Mouse (Mus musculus): ENCODE data around the gene Phf24. TPM values are rescaled to one million over a fixed set of nuclear protein-coding genes. Genes with fewer than 3 reads are reported as not detected.

Phf24 gene
- polyA plus RNA-seq, 1 experiment from 2014 or later: 11.8 TPM

- DNase-seq (ENCODE audit: low spot score) (peak; percentile 98), ATAC-seq (peak; percentile 94)
- H3K4me1 ChIP-seq (ENCODE audit: control insufficient read depth, insufficient read depth, low read length): peaks cover 53% of the 10 kb centered on the region
- H3K4me3 ChIP-seq (ENCODE audit: low read depth, low read length): peak within 1 kb of the TSS; percentile 71
- H3K27ac ChIP-seq (ENCODE audit: low read depth, low read length): peak within 1 kb of the TSS; percentile 96
- no peaks in the 10 kb centered on the region for H3K9me3 ChIP-seq (replicated peaks; ENCODE audit: control insufficient read depth, low read length)
- peaks cover 11% of the 10 kb centered on the region for H3K36me3 ChIP-seq (ENCODE audit: control insufficient read depth, insufficient read depth, low read length)
- H3K27me3 ChIP-seq (replicated peaks; ENCODE audit: control insufficient read depth, insufficient read depth, low read length): no peaks in the 10 kb centered on the region
- peak within 1 kb of the TSS; percentile 80 for H3K4me2 ChIP-seq (ENCODE audit: low read length)
- WGBS: 2% methylated on average over 35 of the region's 39 CpGs
- H3K9ac ChIP-seq (ENCODE audit: low read length): peak within 1 kb of the TSS; percentile 96
These were observed 33.2 kb downstream of the Phf24 start, which contains the start of gene Dnajb5 for GRCm38 (mm10) chr4:42949676-42950051. Gene Dnajb5, plus strand, starts transcription at chr4:42949814.

GRCm38 (mm10) chr4:42950065-42950558 lies 33.7 kb downstream of the Phf24 start:
- Histone ChIP-seq H3K9ac (ENCODE audit: low read length) (peak overlapping the region; percentile 96), H3K27ac (ENCODE audit: low read depth, low read length) (peak overlapping the region; percentile 96), H3K4me3 (ENCODE audit: low read depth, low read length) (peak overlapping the region; percentile 71), H3K27me3 (replicated peaks; ENCODE audit: control insufficient read depth, insufficient read depth, low read length) (no peaks in the 10 kb centered on the region), H3K4me2 (ENCODE audit: low read length) (peak overlapping the region; percentile 80), H3K9me3 (replicated peaks; ENCODE audit: control insufficient read depth, low read length) (no peaks in the 10 kb centered on the region), H3K36me3 (ENCODE audit: control insufficient read depth, insufficient read depth, low read length) (peaks cover 15% of the 10 kb centered on the region), H3K4me1 (ENCODE audit: control insufficient read depth, insufficient read depth, low read length) (peaks cover 53% of the 10 kb centered on the region)
- under 1% methylated on average over 21 of the region's 27 CpGs for WGBS
- DNase-seq (ENCODE audit: low spot score) (peak; percentile 95), ATAC-seq (peak; percentile 61)

- no peaks in the 10 kb centered on the region for H3K27me3 ChIP-seq (replicated peaks; ENCODE audit: control insufficient read depth, insufficient read depth, low read length)
- ATAC-seq: no peak
- H3K9ac ChIP-seq (ENCODE audit: low read length): peak overlapping the region; percentile 96
- no peaks in the 10 kb centered on the region for H3K9me3 ChIP-seq (replicated peaks; ENCODE audit: control insufficient read depth, low read length)
- peak overlapping the region; percentile 96 for H3K27ac ChIP-seq (ENCODE audit: low read depth, low read length)
- peak; percentile 49 for DNase-seq (ENCODE audit: low spot score)
- 60% methylated on average over 11 of the region's 11 CpGs for WGBS
- peaks cover 29% of the 10 kb centered on the region for H3K36me3 ChIP-seq (ENCODE audit: control insufficient read depth, insufficient read depth, low read length)
- peaks cover 48% of the 10 kb centered on the region for H3K4me1 ChIP-seq (ENCODE audit: control insufficient read depth, insufficient read depth, low read length)
- peak overlapping the region; percentile 80 for H3K4me2 ChIP-seq (ENCODE audit: low read length)
- peak overlapping the region; percentile 71 for H3K4me3 ChIP-seq (ENCODE audit: low read depth, low read length)
These were observed 35.0 kb downstream of the Phf24 start for GRCm38 (mm10) chr4:42951206-42952195.

- DNase-seq (ENCODE audit: low spot score): no peak
- peaks cover 40% of the 10 kb centered on the region for H3K36me3 ChIP-seq (ENCODE audit: control insufficient read depth, insufficient read depth, low read length)
- H3K4me1 ChIP-seq (ENCODE audit: control insufficient read depth, insufficient read depth, low read length): peaks cover 37% of the 10 kb centered on the region
- H3K4me2 ChIP-seq (ENCODE audit: low read length): peak overlapping the region; percentile 80
- H3K27me3 ChIP-seq (replicated peaks; ENCODE audit: control insufficient read depth, insufficient read depth, low read length): no peaks in the 10 kb centered on the region
- peak overlapping the region; percentile 71; the same call in 1 of the 2 replicates for H3K4me3 ChIP-seq (ENCODE audit: low read depth, low read length)
- H3K9me3 ChIP-seq (replicated peaks; ENCODE audit: control insufficient read depth, low read length): no peaks in the 10 kb centered on the region
- 84% methylated on average over 7 of the region's 7 CpGs for WGBS
- peak overlapping the region; percentile 96 for H3K9ac ChIP-seq (ENCODE audit: low read length)
- peak overlapping the region; percentile 96 for H3K27ac ChIP-seq (ENCODE audit: low read depth, low read length)
- no peak for ATAC-seq
These were observed 36.1 kb downstream of the Phf24 start for GRCm38 (mm10) chr4:42952563-42952962.

GRCm38 (mm10) chr4:42953435-42954094 lies 37.1 kb downstream of the Phf24 start:
- ATAC-seq: 0 out of 2 replicates have a peak, but pooled peaks have one; percentile 6
- peak overlapping the region; percentile 80 for H3K4me2 ChIP-seq (ENCODE audit: low read length)
- H3K4me1 ChIP-seq (ENCODE audit: control insufficient read depth, insufficient read depth, low read length): peaks cover 33% of the 10 kb centered on the region
- WGBS: 10% methylated on average over 10 of the region's 10 CpGs
- peaks cover 49% of the 10 kb centered on the region for H3K36me3 ChIP-seq (ENCODE audit: control insufficient read depth, insufficient read depth, low read length)
- DNase-seq (ENCODE audit: low spot score): peak; percentile 77
- H3K27ac ChIP-seq (ENCODE audit: low read depth, low read length): peak overlapping the region; percentile 77
- H3K9me3 ChIP-seq (replicated peaks; ENCODE audit: control insufficient read depth, low read length): no peaks in the 10 kb centered on the region
- H3K9ac ChIP-seq (ENCODE audit: low read length): peak overlapping the region; percentile 96; the same call in 1 of the 2 replicates
- peak overlapping the region; percentile 71 for H3K4me3 ChIP-seq (ENCODE audit: low read depth, low read length)
- H3K27me3 ChIP-seq (replicated peaks; ENCODE audit: control insufficient read depth, insufficient read depth, low read length): no peaks in the 10 kb centered on the region

- DNase-seq (ENCODE audit: low spot score) (peak; percentile 82), ATAC-seq (no peak)
- peak overlapping the region; percentile 80 for H3K4me2 ChIP-seq (ENCODE audit: low read length)
- peaks cover 27% of the 10 kb centered on the region for H3K4me1 ChIP-seq (ENCODE audit: control insufficient read depth, insufficient read depth, low read length)
- no peaks in the 10 kb centered on the region for H3K27me3 ChIP-seq (replicated peaks; ENCODE audit: control insufficient read depth, insufficient read depth, low read length)
- H3K4me3 ChIP-seq (ENCODE audit: low read depth, low read length): peak overlapping the region; percentile 71; the same call in 1 of the 2 replicates
- H3K9ac ChIP-seq (ENCODE audit: low read length): no peak overlapping the region
- no peaks in the 10 kb centered on the region for H3K9me3 ChIP-seq (replicated peaks; ENCODE audit: control insufficient read depth, low read length)
- WGBS: 4% methylated on average over 10 of the region's 10 CpGs
- peak overlapping the region; percentile 77 for H3K27ac ChIP-seq (ENCODE audit: low read depth, low read length)
- peaks cover 56% of the 10 kb centered on the region for H3K36me3 ChIP-seq (ENCODE audit: control insufficient read depth, insufficient read depth, low read length)
These were observed 37.8 kb downstream of the Phf24 start for GRCm38 (mm10) chr4:42954297-42954696.

- Histone ChIP-seq H3K9ac (ENCODE audit: low read length) (no peak overlapping the region), H3K9me3 (replicated peaks; ENCODE audit: control insufficient read depth, low read length) (no peaks in the 10 kb centered on the region), H3K36me3 (ENCODE audit: control insufficient read depth, insufficient read depth, low read length) (peaks cover 57% of the 10 kb centered on the region), H3K4me2 (ENCODE audit: low read length) (no peak overlapping the region), H3K4me1 (ENCODE audit: control insufficient read depth, insufficient read depth, low read length) (peaks cover 27% of the 10 kb centered on the region), H3K4me3 (ENCODE audit: low read depth, low read length) (no peak overlapping the region), H3K27ac (ENCODE audit: low read depth, low read length) (no peak overlapping the region), H3K27me3 (replicated peaks; ENCODE audit: control insufficient read depth, insufficient read depth, low read length) (no peaks in the 10 kb centered on the region)
- DNase-seq (ENCODE audit: low spot score) (no peak), ATAC-seq (no peak)
- WGBS: 90% methylated on average over 3 of the region's 3 CpGs
These were observed 38.7 kb downstream of the Phf24 start for GRCm38 (mm10) chr4:42955200-42955599.

GRCm38 (mm10) chr4:42956581-42956980 lies 40.1 kb downstream of the Phf24 start:
- H3K4me3 ChIP-seq (ENCODE audit: low read depth, low read length): no peak overlapping the region
- WGBS: 95% methylated on average over 17 of the region's 17 CpGs
- no peak overlapping the region for H3K9ac ChIP-seq (ENCODE audit: low read length)
- ATAC-seq (no peak), DNase-seq (ENCODE audit: low spot score) (no peak)
- no peaks in the 10 kb centered on the region for H3K27me3 ChIP-seq (replicated peaks; ENCODE audit: control insufficient read depth, insufficient read depth, low read length)
- no peak overlapping the region for H3K4me2 ChIP-seq (ENCODE audit: low read length)
- H3K27ac ChIP-seq (ENCODE audit: low read depth, low read length): no peak overlapping the region
- no peaks in the 10 kb centered on the region for H3K9me3 ChIP-seq (replicated peaks; ENCODE audit: control insufficient read depth, low read length)
- peaks cover 19% of the 10 kb centered on the region for H3K4me1 ChIP-seq (ENCODE audit: control insufficient read depth, insufficient read depth, low read length)
- peaks cover 57% of the 10 kb centered on the region for H3K36me3 ChIP-seq (ENCODE audit: control insufficient read depth, insufficient read depth, low read length)

Measured in forebrain, embryonic 14.5 days (tissue).